Mouse (Mus musculus) bone marrow, adult 2 months (tissue): ENCODE data around the gene Ppp2r1b.

Experiments
- CTCF ChIP-seq: fragments of 200-500 bp; IDR thresholded peaks from 2 replicates; pipeline ENCODE4 v1.5.1; 2011; ENCODE audit warnings: low read length, control low read depth; ENCODE audit not compliant: control insufficient read depth, insufficient read depth
- POLR2A ChIP-seq: fragments of 200-500 bp; IDR thresholded peaks from 2 replicates; pipeline ENCODE4 v1.6.1; 2011; ENCODE audit warnings: low read depth, mild to moderate bottlenecking, control low read depth, low read length, borderline replicate concordance; ENCODE audit not compliant: control insufficient read depth

DNA sequence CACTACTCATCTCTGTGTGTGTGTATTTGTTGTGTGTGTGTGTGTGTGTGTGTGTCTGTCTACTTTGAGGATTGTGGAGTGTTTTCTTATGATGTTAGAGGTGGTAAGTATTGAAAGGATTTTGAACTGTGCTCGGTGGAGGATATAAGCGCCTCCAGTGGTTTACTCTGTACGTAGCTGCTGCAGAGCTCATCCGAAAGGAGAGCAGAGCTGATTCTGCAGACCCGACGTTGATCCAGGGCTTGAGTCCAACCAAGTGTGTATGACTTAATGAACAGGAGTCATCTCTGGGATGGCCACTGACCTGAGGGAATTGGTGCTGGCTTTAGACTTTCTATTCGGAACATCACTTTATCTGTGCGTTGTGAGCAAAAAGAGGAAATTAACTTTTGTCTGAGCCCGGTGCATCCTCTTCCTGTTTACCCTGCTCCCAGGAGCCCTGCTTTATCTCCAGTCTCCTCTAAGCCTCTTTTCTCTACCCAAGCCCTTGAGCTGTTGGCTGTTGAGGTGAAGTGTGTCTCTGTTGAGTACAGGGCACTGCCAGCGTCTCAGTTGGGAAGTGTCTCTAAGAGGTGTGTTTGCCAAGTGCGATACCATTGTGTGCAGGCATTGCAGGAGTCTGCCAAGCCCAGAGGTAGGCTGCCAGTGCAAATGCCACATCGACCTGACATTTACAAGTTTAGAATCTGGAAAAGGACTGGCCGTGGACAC lies 3.9 kb upstream of the Ppp2r1b start:
- no peak for TF ChIP-seq CTCF
- no peak for TF ChIP-seq POLR2A
